Mouse (Mus musculus) embryonic fibroblast, embryonic 13.5 days (primary cell): ENCODE measurements at regions not wholly inside any gene's neighbourhood (a gene's known extent, or its start where the extent isn't known, plus 50 kb on each side); places are given as distances from the start of the nearest gene placed in this dataset.

Experiments
- CTCF ChIP-seq: IDR thresholded peaks from 2 replicates; pipeline ENCODE4 v1.5.1; 2011; ENCODE audit warnings: mild to moderate bottlenecking, control low read depth, low read length, moderate library complexity, borderline replicate concordance; ENCODE audit not compliant: insufficient read depth
- POLR2A ChIP-seq: IDR thresholded peaks from 2 replicates; pipeline ENCODE4 v1.6.1; 2011; ENCODE audit warnings: low read depth, mild to moderate bottlenecking, control low read depth, low read length, moderate library complexity

DNA sequence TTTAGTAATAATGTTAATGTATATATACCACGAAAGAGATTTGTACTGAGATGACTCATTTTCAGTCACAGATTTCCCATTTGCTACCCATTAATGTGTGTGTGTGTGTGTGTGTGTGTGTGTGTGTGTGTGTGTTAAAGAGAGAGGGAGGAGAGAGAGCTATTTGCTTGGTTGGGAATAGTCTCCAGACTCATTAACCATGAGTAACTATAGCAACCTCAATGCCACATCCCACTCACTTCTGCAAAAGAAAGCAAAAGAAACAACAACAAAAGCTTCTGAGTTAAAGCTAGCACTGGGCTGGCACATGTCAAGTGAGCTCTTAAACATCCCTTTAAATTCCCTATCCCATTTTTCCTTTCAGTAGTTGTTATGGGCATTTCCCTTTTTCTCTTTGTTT, 372.8 kb upstream of the B430305J03Rik start:
- no peak for TF ChIP-seq CTCF
- TF ChIP-seq POLR2A: no peak
